Mouse (Mus musculus) hematopoietic stem cell, adult 5-6 weeks (primary cell): ENCODE measurements around the gene Vcl. TPM values are rescaled to one million over a fixed set of nuclear protein-coding genes. Genes with fewer than 3 reads are reported as not detected.

Source experiments
- ATAC-seq, 2 experiments: fragments of 125-278 bp in 1 of 2; replicated peaks in 1 of 2; 2 replicates each; pipeline ENCODE4 v1.8.0; 2016 to 2017; ENCODE audit warnings: inconsistent platforms in 2 of 2, mild to moderate bottlenecking in 2 of 2, moderate number of reproducible peaks in 2 of 2, low read depth in 1 of 2, moderate TSS enrichment in 1 of 2; ENCODE audit not compliant: low FRiP score in 2 of 2, poor library complexity in 2 of 2, severe bottlenecking in 2 of 2, insufficient read depth in 1 of 2, low TSS enrichment in 1 of 2
- total RNA-seq: library from RNA; stranded (forward); fragments of 172-1452, 232-1000 nt; gene quantifications from 2 replicates; pipeline ENCODE4 v1.2.3, GENCODE M21; 2017

Gene Vcl
- total RNA-seq, 1 experiment from 2014 or later = 34.2 TPM

DNA sequence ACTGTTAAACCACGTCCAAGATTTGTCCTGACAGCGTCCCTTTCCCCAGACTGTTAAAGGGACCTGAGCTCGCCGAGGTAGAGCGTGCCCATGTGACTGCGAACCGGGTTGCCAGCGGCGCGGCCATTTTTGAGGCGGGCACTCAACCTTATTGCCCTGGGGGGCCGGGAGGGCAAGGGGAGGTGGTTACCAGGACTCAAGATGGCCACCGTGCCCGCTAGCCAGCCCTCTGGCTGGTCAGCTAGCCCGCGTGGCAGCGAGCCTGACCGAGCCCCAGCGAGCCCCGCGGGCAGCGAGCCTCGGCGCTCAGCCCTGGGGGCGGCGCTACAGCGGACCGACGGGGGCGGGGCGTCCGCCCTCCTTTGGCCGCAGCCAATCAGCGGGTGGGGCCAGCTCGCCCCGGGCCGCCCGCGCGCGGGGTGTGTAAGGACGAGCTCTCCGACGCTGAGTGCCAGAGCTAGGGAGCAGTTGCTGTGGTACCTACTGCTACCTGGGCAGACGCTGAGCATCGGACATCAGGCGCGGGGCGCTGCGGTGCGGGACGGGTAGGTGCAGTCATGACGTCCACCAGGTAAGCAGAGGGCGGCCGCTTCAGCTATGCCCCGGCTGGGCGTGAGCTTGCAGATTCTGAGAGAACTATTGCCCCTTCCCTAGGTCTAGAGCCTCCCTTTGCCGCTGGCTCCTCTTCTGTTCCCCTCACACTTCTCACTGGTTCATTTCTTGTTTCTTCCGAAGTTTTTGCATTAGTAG, 146.7 kb downstream of the Vcl start:
- ATAC-seq = peak; percentile 85 to 90

- ATAC-seq = no peak
These were observed 147.4 kb downstream of the Vcl start for GRCm38 (mm10) chr14:21076501-21077194.

- ATAC-seq = no peak
These were observed 148.7 kb downstream of the Vcl start for GRCm38 (mm10) chr14:21077939-21078338.

GRCm38 (mm10) chr14:21078511-21078910, 149.3 kb downstream of the Vcl start:
- no peak for ATAC-seq

DNA sequence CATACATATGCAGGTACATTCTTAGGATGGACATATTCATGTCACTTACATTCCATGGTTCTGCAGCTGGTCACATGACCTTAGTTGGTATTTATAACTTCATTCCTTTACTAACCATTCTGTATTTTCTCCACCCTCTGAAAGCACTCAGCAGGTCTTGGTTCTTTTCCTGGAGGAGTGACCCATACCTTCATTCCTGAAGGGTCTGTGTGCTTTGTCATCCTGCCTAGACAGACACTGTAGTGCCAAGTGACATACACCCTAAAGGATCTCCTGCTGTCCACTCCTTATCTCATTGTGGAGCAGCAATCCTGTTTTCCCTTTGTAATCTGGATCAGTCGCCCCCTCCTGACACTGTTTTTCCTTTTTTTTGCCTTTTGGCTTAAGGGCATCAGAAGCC, 153.6 kb downstream of the Vcl start:
- ATAC-seq = no peak

Other genes with a start within 250 kb of the Vcl start
- gene Fut11, start 234.4 kb upstream of the Vcl start, total RNA-seq = 4.5 and 7.1 TPM in 2 replicates
- 48.1 and 79.0 TPM in 2 replicates for gene Chchd1, start 226.4 kb upstream of the Vcl start, total RNA-seq
- gene Zswim8, start 221.8 kb upstream of the Vcl start, total RNA-seq = 29.6 and 35.7 TPM in 2 replicates
- 7.5 and 8.4 TPM in 2 replicates for gene Ndst2, start 194.8 kb upstream of the Vcl start, total RNA-seq
- 99.3 and 101 TPM in 2 replicates for gene Camk2g, start 135.3 kb upstream of the Vcl start, total RNA-seq
- 2.3 and 2.4 TPM in 2 replicates for gene Plau, start 92.7 kb upstream of the Vcl start, total RNA-seq
- gene Ap3m1, start 123.1 kb downstream of the Vcl start, total RNA-seq = 45.5 and 59.2 TPM in 2 replicates
- gene Adk, start 123.2 kb downstream of the Vcl start, total RNA-seq = 55.9 and 67.7 TPM in 2 replicates